Mouse (Mus musculus) small intestine, adult 10 weeks (tissue): ENCODE results near the gene Acot13. TPM values are rescaled to one million over a fixed set of nuclear protein-coding genes. Genes with fewer than 3 reads are reported as not detected.

Source experiments
- polyA plus RNA-seq: library from polyadenylated mRNA; stranded (reverse); fragments of 350-450 nt; fragmentation: Illumina TruSeq; extraction: RNeasy Lipid Tissue Mini Kit (QIAGEN cat#74804); gene quantifications from one replicate; pipeline ENCODE4 v1.2.3, GENCODE M21; 2014; ENCODE audit warnings: low replicate concordance

Acot13 gene
- 119 TPM for polyA plus RNA-seq

GRCm38 (mm10) chr13:24831353-24832130 is at the start of gene Acot13, which contains the start of gene Tdp2:
Acot13 (minus strand) TSS chr13:24831540.
Tdp2 (plus strand) TSS chr13:24831679.

DNA sequence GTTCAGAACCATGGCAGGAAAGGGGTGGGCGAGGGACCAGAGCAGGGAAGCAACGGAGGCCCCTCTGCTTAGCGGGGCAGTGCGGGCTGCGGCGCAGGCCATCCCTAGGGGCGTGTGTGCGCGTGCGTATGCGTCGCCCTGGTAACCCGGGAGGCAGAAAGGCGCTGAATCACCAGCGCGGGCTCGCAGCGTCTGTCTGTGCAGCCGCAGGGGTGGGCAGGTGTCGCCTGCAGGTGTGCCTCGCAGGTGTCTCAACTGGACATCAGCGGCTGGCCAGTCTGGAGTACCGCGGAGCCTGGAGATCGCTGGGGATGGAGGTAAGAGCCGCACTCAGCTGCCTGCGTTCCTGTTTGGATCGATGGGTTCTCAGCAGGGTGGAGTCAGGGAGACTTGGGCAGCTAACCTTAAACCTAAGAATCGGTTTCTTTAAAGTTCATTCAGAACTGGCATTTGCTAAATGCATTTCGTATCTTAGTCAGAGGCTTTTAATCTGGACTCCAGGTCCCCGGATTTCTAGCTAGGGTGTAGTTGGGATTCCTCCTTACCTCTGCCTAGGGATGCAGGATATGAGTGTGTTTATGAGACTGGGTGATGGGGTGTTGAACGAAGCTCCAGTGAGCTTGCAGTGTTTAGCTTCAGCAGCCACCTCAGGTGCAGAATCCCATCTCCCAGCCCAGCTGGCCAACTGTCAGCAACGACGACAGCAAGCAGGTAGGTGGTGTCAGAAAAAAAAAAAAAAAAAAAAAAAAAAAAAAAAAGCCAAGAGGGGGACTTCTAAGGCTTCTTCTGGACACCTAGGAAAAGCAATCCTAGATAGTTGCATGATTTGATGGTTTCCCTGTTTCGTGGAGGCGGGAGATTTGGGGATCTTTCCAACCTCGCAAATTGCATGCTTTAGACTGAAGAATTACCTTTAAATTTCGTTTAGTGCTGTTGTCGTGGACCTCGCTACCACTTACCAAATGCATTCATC is 13.9 kb upstream of the Acot13 start, which contains the start of gene D130043K22Rik:
D130043K22Rik (plus strand) TSS at position 153 of the 973 bp plus-strand sequence.

DNA sequence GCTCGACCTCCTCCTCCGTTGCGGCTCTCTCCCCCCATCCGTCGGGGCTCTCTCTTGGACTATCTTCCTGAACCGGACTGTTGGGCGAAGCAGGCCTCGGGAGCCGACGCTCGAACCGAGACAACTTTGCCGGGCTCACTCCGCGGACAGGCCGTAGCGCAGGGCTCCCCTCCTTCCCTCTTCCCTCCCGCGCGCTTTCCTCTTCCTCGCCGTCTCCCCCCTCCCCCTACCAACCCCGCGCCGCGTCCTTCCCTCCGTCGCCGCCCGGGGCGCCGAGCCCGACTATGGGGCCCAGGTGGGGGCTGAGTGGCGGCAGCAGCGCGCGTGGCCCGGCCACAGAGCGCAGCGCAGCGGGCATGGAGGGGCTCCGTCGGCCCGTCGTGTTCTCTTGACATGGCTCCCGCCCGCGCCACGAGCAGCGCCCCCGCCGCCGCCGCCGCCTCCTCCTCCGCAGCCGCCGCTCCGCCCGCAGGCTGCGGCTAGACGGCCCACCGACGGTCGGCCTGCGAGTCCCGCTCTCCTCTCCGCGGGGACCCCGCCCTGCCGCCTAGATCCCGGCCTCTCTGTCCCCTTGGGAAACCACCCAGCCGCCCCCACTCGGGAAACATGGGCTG is 29.9 kb downstream of the Acot13 start, which contains the start of gene BC005537:
BC005537 (plus strand) TSS at position 350 of the 614 bp plus-strand sequence.

Other genes starting within 250 kb of the Acot13 start
- gene Ripor2, start 249.4 kb downstream of the Acot13 start, polyA plus RNA-seq, result 3.2 TPM
- gene Armh2, start 90.3 kb downstream of the Acot13 start, polyA plus RNA-seq, result not detected
- 74.0 TPM for gene Gmnn, start 69.6 kb downstream of the Acot13 start, polyA plus RNA-seq
- 313 TPM for gene BC005537, start 29.9 kb downstream of the Acot13 start, polyA plus RNA-seq
- gene Tdp2, start 139 bp upstream of the Acot13 start, polyA plus RNA-seq, result 357 TPM
- 11.2 TPM for gene D130043K22Rik, start 13.6 kb upstream of the Acot13 start, polyA plus RNA-seq
- 14.3 TPM for gene Aldh5a1, start 106.1 kb upstream of the Acot13 start, polyA plus RNA-seq
- gene Gpld1, start 111.6 kb upstream of the Acot13 start, polyA plus RNA-seq, result 3.7 TPM
- gene Mrs2, start 188.8 kb upstream of the Acot13 start, polyA plus RNA-seq, result 33.8 TPM
- gene Dcdc2a, start 224.5 kb upstream of the Acot13 start, polyA plus RNA-seq, result 0.22 TPM